Mouse (Mus musculus): Measurements from ENCODE around the gene Dnmt3l.
"Not testable (repeated sequence)": the region's sequence is repeated elsewhere in the genome, so short reads cannot be mapped to it uniquely, and the experiment has no call there.

- not testable (repeated sequence) for TF ChIP-seq CTCF (IDR thresholded peaks at IDR 0.05); EP300 (IDR thresholded peaks at IDR 0.05; ENCODE audit: insufficient read depth, low read depth, low read length); POLR2A (IDR thresholded peaks at IDR 0.05; ENCODE audit: insufficient read depth, low read depth, low read length)
Observed at GRCm38 (mm10) chr10:78019984-78020383, 21.8 kb upstream of the Dnmt3l start.
